Mouse (Mus musculus) bone marrow, adult 2 months (tissue): ENCODE measurements at regions not wholly inside any gene's neighbourhood (a gene's known extent, or its start where the extent isn't known, plus 50 kb on each side); places are given as distances from the start of the nearest gene placed in this dataset.

Source experiments
- CTCF ChIP-seq: fragments of 200-500 bp; IDR thresholded peaks from 2 replicates; pipeline ENCODE4 v1.5.1; 2011; ENCODE audit warnings: low read length, control low read depth; ENCODE audit not compliant: control insufficient read depth, insufficient read depth
- POLR2A ChIP-seq: fragments of 200-500 bp; IDR thresholded peaks from 2 replicates; pipeline ENCODE4 v1.6.1; 2011; ENCODE audit warnings: low read depth, mild to moderate bottlenecking, control low read depth, low read length, borderline replicate concordance; ENCODE audit not compliant: control insufficient read depth

DNA sequence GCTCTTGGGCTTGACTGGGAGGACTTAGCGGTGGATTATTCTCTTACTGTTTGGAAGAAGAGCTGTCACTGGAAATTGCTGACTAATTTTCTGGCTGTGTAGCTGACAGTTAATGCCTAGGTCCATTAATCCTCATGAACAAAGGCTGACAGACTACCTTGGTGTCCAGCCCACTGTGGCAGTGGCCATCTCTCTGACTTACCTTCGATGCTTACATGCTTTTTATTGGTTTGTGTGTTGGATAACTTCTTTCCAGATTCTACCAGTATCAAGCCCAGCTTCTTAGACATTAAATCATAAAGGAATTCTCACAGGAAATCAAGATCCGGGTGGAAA lies 79.5 kb upstream of the Topaz1 start:
- no peak for TF ChIP-seq CTCF
- TF ChIP-seq POLR2A, result no peak
